Mouse (Mus musculus): Measurements from ENCODE around the gene Faf1. TPM values are rescaled to one million over a fixed set of nuclear protein-coding genes. Genes with fewer than 3 reads are reported as not detected.

Faf1 gene
- total RNA-seq, 1 experiment = 52.3 TPM

GRCm38 (mm10) chr4:109963570-109964279 is 287.3 kb downstream of the Faf1 start:
- H3K4me3 ChIP-seq (ENCODE audit: insufficient read depth in 1 of 2, low read depth in 1 of 2, low read length in 2 of 2, poor library complexity in 1 of 2, severe bottlenecking in 1 of 2) = no peak overlapping the region
- no peak overlapping the region for H3K9ac ChIP-seq (ENCODE audit: insufficient read depth, low read depth, low read length, poor library complexity, severe bottlenecking)
- H3K27ac ChIP-seq (ENCODE audit: insufficient read depth, low read depth, low read length, poor library complexity, severe bottlenecking) = no peak overlapping the region
- no peaks in the 10 kb centered on the region for H3K4me1 ChIP-seq (ENCODE audit: control insufficient read depth in 2 of 2, insufficient read depth in 2 of 2, low read length in 2 of 2, poor library complexity in 1 of 2)
- in situ Hi-C loops (cut with MboI; ENCODE audit: low sequenced_read_pairs in 2 of 2, unreplicated experiment in 2 of 2) = no loop called here
- TF ChIP-seq MAFK (IDR thresholded peaks at IDR 0.05; ENCODE audit: insufficient read depth, low read depth, low read length) (no peak), HCFC1 (IDR thresholded peaks at IDR 0.05; ENCODE audit: borderline replicate concordance, insufficient read depth, low read length) (no peak), ZNF384 (IDR thresholded peaks at IDR 0.05; ENCODE audit: low read depth, low read length) (no peak), CHD2 (IDR thresholded peaks at IDR 0.05; ENCODE audit: low read depth, low read length) (no peak), ZC3H11A (IDR thresholded peaks at IDR 0.05; ENCODE audit: borderline replicate concordance, low read depth, low read length) (no peak)
- H3K9me3 ChIP-seq (ENCODE audit: control insufficient read depth, insufficient read depth, low read depth, low read length) = no peaks in the 10 kb centered on the region
- DNase-seq (ENCODE audit: low read depth, low spot score) = no peak
- H3K36me3 ChIP-seq (ENCODE audit: control insufficient read depth, insufficient read depth, low read length, poor library complexity, severe bottlenecking) = peaks cover 6% of the 10 kb centered on the region

- Histone ChIP-seq H3K27ac (ENCODE audit: insufficient read depth, low read depth, low read length, poor library complexity, severe bottlenecking) (no peak overlapping the region), H3K9ac (ENCODE audit: insufficient read depth, low read depth, low read length, poor library complexity, severe bottlenecking) (no peak overlapping the region), H3K36me3 (ENCODE audit: control insufficient read depth, insufficient read depth, low read length, poor library complexity, severe bottlenecking) (no peaks in the 10 kb centered on the region), H3K4me1 (ENCODE audit: control insufficient read depth in 2 of 2, insufficient read depth in 2 of 2, low read length in 2 of 2, poor library complexity in 1 of 2) (no peaks in the 10 kb centered on the region), H3K9me3 (ENCODE audit: control insufficient read depth, insufficient read depth, low read depth, low read length) (no peaks in the 10 kb centered on the region), H3K4me3 (ENCODE audit: insufficient read depth in 1 of 2, low read depth in 1 of 2, low read length in 2 of 2, poor library complexity in 1 of 2, severe bottlenecking in 1 of 2) (no peak overlapping the region)
- TF ChIP-seq MAFK (IDR thresholded peaks at IDR 0.05; ENCODE audit: insufficient read depth, low read depth, low read length) = no peak
- TF ChIP-seq ZNF384 (IDR thresholded peaks at IDR 0.05; ENCODE audit: low read depth, low read length) = no peak
- no peak for TF ChIP-seq HCFC1 (IDR thresholded peaks at IDR 0.05; ENCODE audit: borderline replicate concordance, insufficient read depth, low read length)
- no peak for TF ChIP-seq CHD2 (IDR thresholded peaks at IDR 0.05; ENCODE audit: low read depth, low read length)
- no peak for TF ChIP-seq ZC3H11A (IDR thresholded peaks at IDR 0.05; ENCODE audit: borderline replicate concordance, low read depth, low read length)
- in situ Hi-C loops (cut with MboI; ENCODE audit: low sequenced_read_pairs in 2 of 2, unreplicated experiment in 2 of 2) = no loop called here
- DNase-seq (ENCODE audit: low read depth, low spot score) = no peak
These were observed 293.2 kb downstream of the Faf1 start for GRCm38 (mm10) chr4:109969561-109969960.

- Histone ChIP-seq H3K4me3 (ENCODE audit: insufficient read depth in 1 of 2, low read depth in 1 of 2, low read length in 2 of 2, poor library complexity in 1 of 2, severe bottlenecking in 1 of 2) (no peak overlapping the region), H3K27ac (ENCODE audit: insufficient read depth, low read depth, low read length, poor library complexity, severe bottlenecking) (no peak overlapping the region), H3K4me1 (ENCODE audit: control insufficient read depth in 2 of 2, insufficient read depth in 2 of 2, low read length in 2 of 2, poor library complexity in 1 of 2) (peaks cover 0 to 5% of the 10 kb centered on the region in 2 experiments; a peak in 1 of 4 replicates), H3K9me3 (ENCODE audit: control insufficient read depth, insufficient read depth, low read depth, low read length) (no peaks in the 10 kb centered on the region), H3K36me3 (ENCODE audit: control insufficient read depth, insufficient read depth, low read length, poor library complexity, severe bottlenecking) (no peaks in the 10 kb centered on the region), H3K9ac (ENCODE audit: insufficient read depth, low read depth, low read length, poor library complexity, severe bottlenecking) (no peak overlapping the region)
- in situ Hi-C loops (cut with MboI; ENCODE audit: low sequenced_read_pairs in 2 of 2, unreplicated experiment in 2 of 2) = no loop called here
- TF ChIP-seq ZC3H11A (IDR thresholded peaks at IDR 0.05; ENCODE audit: borderline replicate concordance, low read depth, low read length) (no peak), CHD2 (IDR thresholded peaks at IDR 0.05; ENCODE audit: low read depth, low read length) (no peak), MAFK (IDR thresholded peaks at IDR 0.05; ENCODE audit: insufficient read depth, low read depth, low read length) (no peak), ZNF384 (IDR thresholded peaks at IDR 0.05; ENCODE audit: low read depth, low read length) (no peak), HCFC1 (IDR thresholded peaks at IDR 0.05; ENCODE audit: borderline replicate concordance, insufficient read depth, low read length) (no peak)
- no peak for DNase-seq (ENCODE audit: low read depth, low spot score)
These were observed 297.7 kb downstream of the Faf1 start for GRCm38 (mm10) chr4:109973991-109974654.

- in situ Hi-C loops (cut with MboI; ENCODE audit: low sequenced_read_pairs in 2 of 2, unreplicated experiment in 2 of 2) = loop anchor here in 1 of 2 experiments (5.0 kb wide), 1 partner anchor 318 kb away; no protein-coding TSS in a partner anchor
- H3K4me3 ChIP-seq (ENCODE audit: insufficient read depth in 1 of 2, low read depth in 1 of 2, low read length in 2 of 2, poor library complexity in 1 of 2, severe bottlenecking in 1 of 2) = no peak overlapping the region
- TF ChIP-seq ZC3H11A (IDR thresholded peaks at IDR 0.05; ENCODE audit: borderline replicate concordance, low read depth, low read length) = no peak
These were observed 298.4 kb downstream of the Faf1 start for GRCm38 (mm10) chr4:109974655-109975380.

More at GRCm38 (mm10) chr4:109974655-109975380, 298.4 kb downstream of the Faf1 start:
- no peak overlapping the region for H3K27ac ChIP-seq (ENCODE audit: insufficient read depth, low read depth, low read length, poor library complexity, severe bottlenecking)
- H3K4me1 ChIP-seq (ENCODE audit: control insufficient read depth in 2 of 2, insufficient read depth in 2 of 2, low read length in 2 of 2, poor library complexity in 1 of 2) = peaks cover 0 to 7% of the 10 kb centered on the region in 2 experiments; a peak in 1 of 4 replicates
- H3K9ac ChIP-seq (ENCODE audit: insufficient read depth, low read depth, low read length, poor library complexity, severe bottlenecking) = no peak overlapping the region; the same call in 1 of the 2 replicates
- no peak for DNase-seq (ENCODE audit: low read depth, low spot score)
- no peaks in the 10 kb centered on the region for H3K36me3 ChIP-seq (ENCODE audit: control insufficient read depth, insufficient read depth, low read length, poor library complexity, severe bottlenecking)
- no peaks in the 10 kb centered on the region for H3K9me3 ChIP-seq (ENCODE audit: control insufficient read depth, insufficient read depth, low read depth, low read length)
